Mouse (Mus musculus): ENCODE results near the gene Exosc6. TPM values are rescaled to one million over a fixed set of nuclear protein-coding genes. Genes with fewer than 3 reads are reported as not detected.
"Not testable (repeated sequence)": the region's sequence is repeated elsewhere in the genome, so short reads cannot be mapped to it uniquely, and the experiment has no call there.

Gene Exosc6
- polyA plus RNA-seq, 1 experiment from 2014 or later = 8.4 TPM

GRCm38 (mm10) chr8:111067439-111067838 is 11.3 kb downstream of the Exosc6 start:
- no peaks in the 10 kb centered on the region for H3K9me3 ChIP-seq (ENCODE audit: control insufficient read depth, low read length)
- no peaks in the 10 kb centered on the region for H3K27me3 ChIP-seq (ENCODE audit: control insufficient read depth, insufficient read depth, low read length)
- WGBS = 31% methylated on average over 10 of the region's 10 CpGs
- H3K27ac ChIP-seq (ENCODE audit: low read depth, low read length) = no peak overlapping the region
- DNase-seq (ENCODE audit: low spot score, missing footprints) (peak; percentile 75), ATAC-seq (ENCODE audit: low FRiP score) (no peak)
- no peaks in the 10 kb centered on the region for H3K36me3 ChIP-seq (ENCODE audit: control insufficient read depth, insufficient read depth, low read length)
- no peaks in the 10 kb centered on the region for H3K4me1 ChIP-seq (ENCODE audit: control insufficient read depth, insufficient read depth, low read length)
- H3K4me2 ChIP-seq = no peak overlapping the region
- H3K9ac ChIP-seq (ENCODE audit: low read length) = no peak overlapping the region
- no peak overlapping the region for H3K4me3 ChIP-seq (ENCODE audit: low read depth, low read length)

GRCm38 (mm10) chr8:111068660-111069059 is 12.5 kb downstream of the Exosc6 start:
- H3K4me1 ChIP-seq (ENCODE audit: control insufficient read depth, insufficient read depth, low read length); H3K9me3 ChIP-seq (ENCODE audit: control insufficient read depth, low read length); H3K36me3 ChIP-seq (ENCODE audit: control insufficient read depth, insufficient read depth, low read length); H3K4me3 ChIP-seq (ENCODE audit: low read depth, low read length); H3K27me3 ChIP-seq (ENCODE audit: control insufficient read depth, insufficient read depth, low read length); H3K27ac ChIP-seq (ENCODE audit: low read depth, low read length); ATAC-seq (ENCODE audit: low FRiP score); DNase-seq (ENCODE audit: low spot score, missing footprints); H3K4me2 ChIP-seq; H3K9ac ChIP-seq (ENCODE audit: low read length): not testable (repeated sequence)
- 96% methylated on average over 9 of the region's 9 CpGs for WGBS

- 78% methylated on average over 3 of the region's 3 CpGs for WGBS
Measured at GRCm38 (mm10) chr8:111075926-111076325, 19.8 kb downstream of the Exosc6 start.

GRCm38 (mm10) chr8:111079461-111079860 is 23.3 kb downstream of the Exosc6 start:
- Histone ChIP-seq H3K9ac (ENCODE audit: low read length) (0 out of 2 replicates have a peak overlapping the region, but pooled peaks have one; percentile 20), H3K4me3 (ENCODE audit: low read depth, low read length) (no peak overlapping the region), H3K4me2 (no peak overlapping the region), H3K27ac (ENCODE audit: low read depth, low read length) (no peak overlapping the region), H3K36me3 (ENCODE audit: control insufficient read depth, insufficient read depth, low read length) (no peaks in the 10 kb centered on the region), H3K9me3 (ENCODE audit: control insufficient read depth, low read length) (no peaks in the 10 kb centered on the region), H3K27me3 (ENCODE audit: control insufficient read depth, insufficient read depth, low read length) (no peaks in the 10 kb centered on the region), H3K4me1 (ENCODE audit: control insufficient read depth, insufficient read depth, low read length) (peaks cover 10% of the 10 kb centered on the region)
- WGBS = 61% methylated on average over 5 of the region's 5 CpGs
- no peak for DNase-seq (ENCODE audit: low spot score, missing footprints)
- no peak for ATAC-seq (ENCODE audit: low FRiP score)

More at GRCm38 (mm10) chr8:111075926-111076325, 19.8 kb downstream of the Exosc6 start:
- H3K27me3 ChIP-seq (ENCODE audit: control insufficient read depth, insufficient read depth, low read length) = no peaks in the 10 kb centered on the region
- ATAC-seq (ENCODE audit: low FRiP score) = no peak
- no peak overlapping the region for H3K4me3 ChIP-seq (ENCODE audit: low read depth, low read length)
- no peak overlapping the region for H3K9ac ChIP-seq (ENCODE audit: low read length)
- peaks cover 5% of the 10 kb centered on the region for H3K4me1 ChIP-seq (ENCODE audit: control insufficient read depth, insufficient read depth, low read length)
- H3K9me3 ChIP-seq (ENCODE audit: control insufficient read depth, low read length) = no peaks in the 10 kb centered on the region
- H3K36me3 ChIP-seq (ENCODE audit: control insufficient read depth, insufficient read depth, low read length) = no peaks in the 10 kb centered on the region
- H3K27ac ChIP-seq (ENCODE audit: low read depth, low read length) = no peak overlapping the region
- DNase-seq (ENCODE audit: low spot score, missing footprints) = no peak
- H3K4me2 ChIP-seq = no peak overlapping the region

GRCm38 (mm10) chr8:111079861-111080271 is 23.7 kb downstream of the Exosc6 start:
- Histone ChIP-seq H3K27ac (ENCODE audit: low read depth, low read length) (no peak overlapping the region), H3K4me1 (ENCODE audit: control insufficient read depth, insufficient read depth, low read length) (peaks cover 10% of the 10 kb centered on the region), H3K4me3 (ENCODE audit: low read depth, low read length) (no peak overlapping the region), H3K4me2 (no peak overlapping the region), H3K36me3 (ENCODE audit: control insufficient read depth, insufficient read depth, low read length) (no peaks in the 10 kb centered on the region), H3K9ac (ENCODE audit: low read length) (0 out of 2 replicates have a peak overlapping the region, but pooled peaks have one; percentile 20), H3K27me3 (ENCODE audit: control insufficient read depth, insufficient read depth, low read length) (no peaks in the 10 kb centered on the region), H3K9me3 (ENCODE audit: control insufficient read depth, low read length) (no peaks in the 10 kb centered on the region)
- WGBS = 20% methylated on average over 6 of the region's 6 CpGs
- DNase-seq (ENCODE audit: low spot score, missing footprints) (no peak), ATAC-seq (ENCODE audit: low FRiP score) (no peak)

- Histone ChIP-seq H3K4me3 (ENCODE audit: low read depth, low read length) (no peak overlapping the region), H3K9ac (ENCODE audit: low read length) (no peak overlapping the region), H3K36me3 (ENCODE audit: control insufficient read depth, insufficient read depth, low read length) (no peaks in the 10 kb centered on the region), H3K4me2 (no peak overlapping the region), H3K27ac (ENCODE audit: low read depth, low read length) (no peak overlapping the region), H3K27me3 (ENCODE audit: control insufficient read depth, insufficient read depth, low read length) (no peaks in the 10 kb centered on the region), H3K9me3 (ENCODE audit: control insufficient read depth, low read length) (no peaks in the 10 kb centered on the region), H3K4me1 (ENCODE audit: control insufficient read depth, insufficient read depth, low read length) (peaks cover 10% of the 10 kb centered on the region)
- 28% methylated on average over 12 of the region's 12 CpGs for WGBS
- ATAC-seq (ENCODE audit: low FRiP score) (peak; percentile 59; the same call in 1 of the 2 replicates), DNase-seq (ENCODE audit: low spot score, missing footprints) (no peak)
Measured at GRCm38 (mm10) chr8:111081580-111082258, 25.6 kb downstream of the Exosc6 start.

- 87% methylated on average over 5 of the region's 5 CpGs for WGBS
- ATAC-seq (ENCODE audit: low FRiP score); H3K9me3 ChIP-seq (ENCODE audit: control insufficient read depth, low read length); H3K9ac ChIP-seq (ENCODE audit: low read length); H3K27ac ChIP-seq (ENCODE audit: low read depth, low read length); H3K36me3 ChIP-seq (ENCODE audit: control insufficient read depth, insufficient read depth, low read length); H3K4me1 ChIP-seq (ENCODE audit: control insufficient read depth, insufficient read depth, low read length); H3K4me2 ChIP-seq; DNase-seq (ENCODE audit: low spot score, missing footprints); H3K27me3 ChIP-seq (ENCODE audit: control insufficient read depth, insufficient read depth, low read length); H3K4me3 ChIP-seq (ENCODE audit: low read depth, low read length): not testable (repeated sequence)
Measured at GRCm38 (mm10) chr8:111083936-111084335, 27.8 kb downstream of the Exosc6 start.

- peak; percentile 90 for DNase-seq (ENCODE audit: low spot score, missing footprints)
- no peaks in the 10 kb centered on the region; the same call in 1 of the 2 replicates for H3K4me1 ChIP-seq (ENCODE audit: control insufficient read depth, insufficient read depth, low read length)
Measured at GRCm38 (mm10) chr8:111090126-111090525, 34.0 kb downstream of the Exosc6 start.

GRCm38 (mm10) chr8:111091706-111092105 is 35.6 kb downstream of the Exosc6 start:
- DNase-seq (ENCODE audit: low spot score, missing footprints) (no peak), ATAC-seq (ENCODE audit: low FRiP score) (no peak)
- WGBS = 84% methylated on average over 7 of the region's 7 CpGs

More at GRCm38 (mm10) chr8:111090126-111090525, 34.0 kb downstream of the Exosc6 start:
- Histone ChIP-seq H3K9ac (ENCODE audit: low read length) (no peak overlapping the region), H3K9me3 (ENCODE audit: control insufficient read depth, low read length) (no peaks in the 10 kb centered on the region), H3K4me3 (ENCODE audit: low read depth, low read length) (no peak overlapping the region), H3K27me3 (ENCODE audit: control insufficient read depth, insufficient read depth, low read length) (no peaks in the 10 kb centered on the region), H3K27ac (ENCODE audit: low read depth, low read length) (no peak overlapping the region), H3K4me2 (no peak overlapping the region), H3K36me3 (ENCODE audit: control insufficient read depth, insufficient read depth, low read length) (no peaks in the 10 kb centered on the region)
- ATAC-seq (ENCODE audit: low FRiP score) = no peak
- 1% methylated on average over 2 of the region's 2 CpGs for WGBS

More at GRCm38 (mm10) chr8:111091706-111092105, 35.6 kb downstream of the Exosc6 start:
- H3K27me3 ChIP-seq (ENCODE audit: control insufficient read depth, insufficient read depth, low read length) = no peaks in the 10 kb centered on the region
- no peak overlapping the region for H3K4me2 ChIP-seq
- H3K4me3 ChIP-seq (ENCODE audit: low read depth, low read length) = no peak overlapping the region
- no peak overlapping the region for H3K9ac ChIP-seq (ENCODE audit: low read length)
- no peaks in the 10 kb centered on the region for H3K9me3 ChIP-seq (ENCODE audit: control insufficient read depth, low read length)
- H3K4me1 ChIP-seq (ENCODE audit: control insufficient read depth, insufficient read depth, low read length) = peaks cover 4% of the 10 kb centered on the region
- H3K36me3 ChIP-seq (ENCODE audit: control insufficient read depth, insufficient read depth, low read length) = no peaks in the 10 kb centered on the region
- no peak overlapping the region for H3K27ac ChIP-seq (ENCODE audit: low read depth, low read length)
